Mouse (Mus musculus) c-Kit-positive CD71-positive TER-119-negative erythroid progenitor cells, embryonic 14.5 days (primary cell): Measurements from ENCODE around the gene Ubap1.

Experiments
- DNase-seq: peaks from one replicate; pipeline ENCODE4 v3.0.0-alpha.2; 2013; ENCODE audit warnings: low read depth

Gene Ubap1

GRCm38 (mm10) chr4:41348584-41349198, at the start of gene Ubap1:
Gene Ubap1 (plus strand): TSS chr4:41348996.
- DNase-seq = peak; percentile 94

- DNase-seq = no peak
These were observed 45.1 kb upstream of the Ubap1 start for GRCm38 (mm10) chr4:41303671-41304070.

DNA sequence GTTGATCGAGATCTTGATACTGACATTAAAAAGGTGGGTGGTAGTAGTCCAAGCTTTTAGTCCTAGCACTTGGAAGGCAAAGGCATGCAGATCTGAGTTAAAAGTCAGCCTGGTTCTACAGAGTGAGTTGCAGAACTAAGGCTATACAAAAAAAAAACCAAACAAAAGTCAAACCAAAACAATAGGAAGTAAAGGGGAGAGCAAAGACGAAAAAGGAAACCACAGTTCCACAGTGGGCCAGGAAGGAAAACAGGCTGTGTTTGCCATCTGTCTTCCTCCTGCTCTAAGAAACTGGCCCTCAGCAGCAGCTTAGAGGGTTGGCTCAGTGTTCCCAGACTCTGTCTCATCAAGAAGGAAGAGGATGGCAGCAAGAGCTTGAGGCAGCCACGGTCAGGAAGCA, 44.5 kb upstream of the Ubap1 start:
- no peak for DNase-seq

GRCm38 (mm10) chr4:41307406-41307805, 41.4 kb upstream of the Ubap1 start:
- DNase-seq = no peak

DNA sequence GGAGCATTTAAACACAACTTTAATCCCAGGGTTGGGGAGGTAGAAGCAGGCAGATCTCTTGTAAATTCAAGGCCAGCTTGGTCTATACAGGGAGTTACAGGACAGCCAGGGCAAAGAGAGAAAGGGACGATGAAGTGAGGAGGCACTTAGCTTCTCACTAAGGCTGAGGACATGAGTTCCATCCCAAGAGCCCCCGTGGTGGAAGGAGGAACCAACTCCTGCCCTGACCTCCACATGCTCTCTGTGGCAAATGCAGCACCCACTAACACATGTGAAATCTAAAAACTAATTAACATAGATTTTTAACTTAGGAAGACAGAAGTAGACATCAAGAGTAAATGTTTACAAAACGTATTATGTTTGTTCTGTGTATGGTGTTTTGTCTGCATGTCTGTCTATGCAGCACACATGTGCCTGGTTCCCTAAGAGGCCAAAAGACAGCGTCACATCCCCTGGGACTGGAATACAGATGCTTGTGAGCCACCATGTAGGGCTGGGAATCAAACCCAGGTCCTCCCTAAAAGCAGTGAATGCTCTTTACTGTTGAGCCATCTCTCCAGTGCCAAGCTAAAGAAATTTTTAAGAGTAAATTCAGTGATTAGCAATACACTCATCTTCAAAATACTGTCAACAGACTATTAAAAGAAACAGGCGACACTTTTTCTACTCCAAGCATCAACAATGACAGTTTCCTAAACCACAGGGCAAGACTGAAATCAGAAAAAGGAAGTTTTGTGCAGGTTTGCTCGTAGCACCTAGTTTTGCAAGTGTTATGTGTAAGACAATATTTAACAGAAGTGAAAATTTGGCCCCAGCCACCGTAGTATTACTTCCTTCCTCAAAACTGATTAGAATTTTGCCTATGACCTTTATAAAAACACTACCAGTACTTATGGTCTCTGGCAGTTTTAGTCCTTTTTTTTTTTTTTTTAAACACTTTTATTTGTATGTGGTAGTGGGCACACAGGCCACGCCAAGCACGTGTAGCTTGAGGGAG, 37.9 kb upstream of the Ubap1 start:
- no peak for DNase-seq

- DNase-seq = no peak
These were observed 35.1 kb upstream of the Ubap1 start for GRCm38 (mm10) chr4:41313722-41314121.

GRCm38 (mm10) chr4:41314141-41315129, 34.4 kb upstream of the Ubap1 start, which contains the start of gene Dcaf12:
Gene Dcaf12 (minus strand): TSS chr4:41314889.
- DNase-seq = peak; percentile 84

- DNase-seq = no peak
These were observed 33.6 kb upstream of the Ubap1 start for GRCm38 (mm10) chr4:41315173-41315572.

DNA sequence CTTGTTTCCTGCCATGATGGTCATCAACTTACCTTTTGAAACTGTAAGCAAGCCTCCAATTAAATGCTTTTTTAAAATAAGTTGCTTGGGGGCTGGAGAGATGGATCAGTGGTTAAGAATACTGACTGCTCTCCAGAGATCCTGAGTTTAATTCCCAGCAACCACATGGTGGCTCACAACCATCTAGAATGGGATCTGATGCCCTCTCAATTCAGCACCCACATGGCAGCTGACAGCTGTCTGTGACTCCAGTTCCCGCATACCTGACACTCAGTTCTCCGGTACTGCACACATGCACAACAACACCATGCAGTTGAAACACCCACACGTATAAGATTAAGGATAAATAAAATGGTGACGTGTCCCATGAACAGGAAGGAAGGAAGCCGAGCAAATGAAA, 30.5 kb upstream of the Ubap1 start:
- no peak for DNase-seq

GRCm38 (mm10) chr4:41320971-41321370, 27.8 kb upstream of the Ubap1 start:
- no peak for DNase-seq

GRCm38 (mm10) chr4:41326876-41327275, 21.9 kb upstream of the Ubap1 start:
- DNase-seq = no peak

GRCm38 (mm10) chr4:41329481-41329880, 19.3 kb upstream of the Ubap1 start:
- DNase-seq = no peak

- peak; percentile 74 for DNase-seq
These were observed 17.7 kb upstream of the Ubap1 start for GRCm38 (mm10) chr4:41331085-41331484.

DNA sequence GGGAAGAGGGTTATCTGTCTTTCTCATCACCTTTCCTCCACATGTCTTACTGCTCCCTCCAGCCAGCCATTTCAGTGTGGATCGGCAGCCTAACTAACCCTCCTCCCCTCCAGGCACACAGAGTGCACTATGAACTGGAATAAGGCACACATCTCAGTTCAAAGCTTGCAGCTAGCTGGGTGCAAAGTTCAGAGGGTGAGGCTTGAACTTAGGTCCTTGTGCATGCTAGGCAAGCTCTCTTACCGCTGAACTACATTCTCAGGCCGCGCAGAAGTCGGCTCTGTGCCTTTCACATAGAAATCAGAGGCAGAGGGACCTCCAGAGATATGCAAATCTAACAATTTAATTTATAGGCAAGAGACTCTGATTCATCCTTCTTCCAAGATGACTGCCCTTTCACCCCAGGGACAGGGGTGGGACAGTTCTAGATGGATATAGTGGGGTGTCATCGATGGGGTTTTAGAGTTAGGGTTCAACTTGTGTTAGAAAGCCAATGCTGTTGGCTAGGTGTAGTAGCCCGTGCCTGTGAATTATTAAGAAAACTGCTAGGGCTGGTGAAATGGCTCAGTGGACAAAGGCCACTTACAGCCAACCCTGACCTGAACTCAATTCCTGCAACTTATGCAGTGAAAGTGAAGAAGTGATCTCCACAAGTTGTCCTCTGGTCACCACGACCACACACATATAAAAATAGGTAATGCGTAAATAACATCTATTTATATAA, 16.9 kb upstream of the Ubap1 start:
- DNase-seq = no peak

- DNase-seq = peak; percentile 52
These were observed 12.2 kb upstream of the Ubap1 start for GRCm38 (mm10) chr4:41336546-41336945.

DNA sequence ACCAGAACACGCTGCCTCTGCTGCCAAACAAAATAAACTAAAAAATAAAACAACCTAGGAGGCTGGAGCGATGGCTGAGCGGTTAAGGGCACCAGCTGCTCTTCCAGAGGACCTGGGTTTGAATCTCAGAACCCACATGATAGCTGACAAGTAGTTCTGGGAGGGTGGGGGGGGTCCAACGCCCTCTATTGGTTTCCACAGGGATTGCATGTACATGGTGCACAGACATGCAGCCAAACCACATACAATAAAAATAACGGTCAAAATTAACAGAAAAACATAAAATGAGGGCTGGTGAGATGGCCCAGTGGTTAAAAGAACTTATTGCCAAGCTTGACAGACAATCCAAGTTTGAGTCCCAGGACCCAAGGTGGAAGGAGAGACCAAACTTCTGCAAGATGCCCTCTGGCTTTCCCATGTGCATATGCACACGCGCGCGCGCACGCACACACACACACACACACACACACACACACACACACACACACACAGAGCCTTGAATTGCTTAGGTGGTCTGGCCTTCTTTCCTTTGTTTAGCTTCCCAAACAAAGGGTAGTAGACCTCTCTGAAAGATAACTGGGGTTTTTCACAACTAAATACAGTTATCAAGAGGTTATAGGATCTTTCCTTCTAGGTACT, 7.8 kb upstream of the Ubap1 start:
- DNase-seq = no peak

- no peak for DNase-seq
These were observed 2.8 kb upstream of the Ubap1 start for GRCm38 (mm10) chr4:41346011-41346410.

DNA sequence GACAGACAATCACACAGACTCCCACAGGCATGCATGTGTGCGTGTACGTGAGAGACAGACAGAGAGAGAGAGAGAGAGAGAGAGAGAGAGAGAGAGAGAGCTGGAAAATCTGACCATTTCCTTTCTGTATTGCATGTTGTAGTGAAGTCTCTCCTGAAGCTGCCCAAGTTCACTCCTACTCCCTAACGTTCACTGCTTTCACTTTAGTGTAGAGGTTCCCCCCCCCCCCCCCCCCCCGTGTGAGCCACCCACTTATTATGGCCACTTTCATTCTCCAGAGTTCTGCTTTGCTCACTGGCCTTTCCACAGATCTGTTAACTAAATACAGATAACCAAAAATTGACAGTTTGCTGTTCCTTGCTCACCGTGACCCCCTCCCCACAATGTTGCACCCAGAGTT, 957 bp upstream of the Ubap1 start:
- DNase-seq = no peak

DNA sequence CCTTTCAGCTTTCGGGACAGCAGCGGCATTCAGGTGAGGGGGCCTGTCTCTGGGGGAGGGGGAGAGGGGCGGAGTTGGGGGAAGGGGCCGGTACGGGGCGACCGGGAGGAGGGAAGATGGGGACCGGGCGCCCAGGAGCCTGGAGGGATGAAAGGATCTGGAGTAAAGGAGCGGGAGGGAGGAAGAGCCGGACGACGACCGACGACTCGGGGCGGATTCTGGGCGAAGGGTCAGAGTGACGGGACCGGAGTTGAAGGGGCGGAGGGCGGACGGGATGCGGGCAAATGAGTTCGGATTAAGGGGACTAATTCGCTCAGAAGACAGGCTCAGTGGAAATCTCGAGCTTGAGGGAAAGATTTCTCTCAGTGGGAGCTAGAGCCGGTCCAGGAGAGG, 399 bp downstream of the Ubap1 start:
- DNase-seq = no peak

DNA sequence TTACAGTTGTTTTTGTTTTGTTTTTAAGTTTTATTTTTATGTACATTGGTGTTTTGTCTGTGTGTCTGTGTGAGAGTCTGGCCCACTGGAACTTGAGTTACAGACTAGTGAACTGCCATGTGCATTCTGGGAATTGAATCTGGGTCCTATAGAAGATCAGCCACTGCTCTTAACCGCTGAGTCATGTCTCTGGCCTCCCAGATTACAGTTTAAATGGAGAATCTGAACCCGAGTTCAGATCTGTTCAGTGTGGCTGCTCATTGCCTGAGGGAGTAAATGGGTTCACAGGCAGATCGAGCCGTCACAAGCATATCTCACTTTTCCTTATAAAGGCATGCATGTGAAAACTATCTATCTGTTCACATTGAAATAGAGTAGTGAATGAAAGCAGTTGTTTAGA, 4.0 kb downstream of the Ubap1 start:
- peak; percentile 40 for DNase-seq

DNA sequence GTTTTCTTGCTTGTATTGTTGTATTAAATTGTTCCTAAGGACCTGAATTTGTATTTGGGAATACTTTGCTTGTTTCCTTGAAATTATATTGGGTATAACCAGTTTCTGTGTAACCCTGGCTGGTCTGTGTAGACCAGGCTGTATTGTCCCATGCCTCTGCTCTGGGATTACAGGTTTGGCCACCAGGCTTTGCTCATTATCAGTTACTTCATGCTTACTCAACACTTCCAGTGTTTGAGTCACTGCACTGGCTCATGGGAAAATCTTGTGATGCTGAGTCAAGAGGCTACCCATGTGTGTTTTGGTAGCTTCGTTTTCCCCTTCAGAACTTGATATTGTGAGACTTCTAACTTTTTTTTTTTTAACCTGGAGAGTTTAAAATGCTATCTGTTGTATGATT, 4.5 kb downstream of the Ubap1 start:
- DNase-seq = no peak
